ENCODE assay signal across 8 mouse cellular contexts in genomic region chr9:110725721-110726135, GRCm38 (mm10). TPM values are rescaled to one million over a fixed set of nuclear protein-coding genes. Genes with fewer than 3 reads are reported as not detected.
DNase-seq lines count a peak whose midpoint lies in the region; ATAC-seq lines count a peak whose summit lies in the region.

No protein-coding gene starts in this region.

- no peak overlapping the region for H3K27ac ChIP-seq in forebrain, embryonic 13.5 days
- no peak overlapping the region for H3K27ac ChIP-seq in forebrain, embryonic 11.5 days (ENCODE audit: low read depth, low read length)

- WGBS in forebrain, embryonic 13.5 days = 6% methylated on average over 9 of the region's 9 CpGs
- WGBS in forebrain, embryonic 11.5 days = 14% methylated on average over 9 of the region's 9 CpGs

- peaks cover 5% of the 10 kb centered on the region; the same call in 1 of the 2 replicates for H3K36me3 ChIP-seq in forebrain, embryonic 13.5 days (ENCODE audit: poor library complexity, severe bottlenecking)
- no peaks in the 10 kb centered on the region for H3K36me3 ChIP-seq in forebrain, embryonic 11.5 days (ENCODE audit: control insufficient read depth, insufficient read depth, low read length)

- no peaks in the 10 kb centered on the region for H3K9me3 ChIP-seq in forebrain, embryonic 13.5 days (replicated peaks)
- no peaks in the 10 kb centered on the region for H3K9me3 ChIP-seq in forebrain, embryonic 11.5 days (ENCODE audit: control insufficient read depth, low read length)

- peaks cover 20% of the 10 kb centered on the region for H3K4me1 ChIP-seq in forebrain, embryonic 13.5 days
- H3K4me1 ChIP-seq in forebrain, embryonic 11.5 days (replicated peaks; ENCODE audit: control insufficient read depth, insufficient read depth, low read length) = peaks cover 10% of the 10 kb centered on the region; the same call in 1 of the 2 replicates

- H3K27me3 ChIP-seq in forebrain, embryonic 13.5 days = peaks cover 49% of the 10 kb centered on the region
- peaks cover 29% of the 10 kb centered on the region for H3K27me3 ChIP-seq in forebrain, embryonic 11.5 days (ENCODE audit: control insufficient read depth, insufficient read depth, low read length)

- no peak overlapping the region for H3K4me3 ChIP-seq in forebrain, embryonic 13.5 days
- H3K4me3 ChIP-seq in forebrain, embryonic 11.5 days (ENCODE audit: low read depth, low read length) = no peak overlapping the region

- no peak for DNase-seq in forebrain, embryonic 11.5 days (ENCODE audit: low spot score)
- peak; percentile 27 to 47 for DNase-seq in right cerebral cortex, adult 2 months (ENCODE audit: low spot score in 2 of 2)
- DNase-seq in right cerebral cortex, postnatal 36 days (ENCODE audit: low spot score in 2 of 2) = no peak
- DNase-seq in heart, postnatal 4 days = peak; percentile 73
- DNase-seq in layer of hippocampus, adult 9-11 months = peak; percentile 45
- peak; percentile 59 for DNase-seq in testis, postnatal 14 days (ENCODE audit: low spot score)
- DNase-seq in urinary bladder, adult 18-20 months (ENCODE audit: low spot score in 2 of 2) = no peak

- H3K4me2 ChIP-seq in forebrain, embryonic 13.5 days = no peak overlapping the region
- H3K4me2 ChIP-seq in forebrain, embryonic 11.5 days (ENCODE audit: low read depth, low read length, severe bottlenecking) = no peak overlapping the region

- H3K9ac ChIP-seq in forebrain, embryonic 13.5 days = no peak overlapping the region
- no peak overlapping the region for H3K9ac ChIP-seq in forebrain, embryonic 11.5 days (ENCODE audit: low read length)

- peak; percentile 39; the same call in 1 of the 2 replicates for ATAC-seq in forebrain, embryonic 13.5 days
- ATAC-seq in forebrain, embryonic 11.5 days (replicated peaks; ENCODE audit: low FRiP score) = no peak; the same call in 1 of the 2 replicates

RNA-seq across cellular contexts. Expression of gene Myl3, which starts 15.9 kb away (rescaled TPM):
- polyA plus RNA-seq in forebrain, embryonic 13.5 days (2015; fragmentation: Nextera tagmentation; extraction: Ambion mirVana) = 0.40 and 1.8 TPM in 2 replicates
- 0.92 TPM in 1 of 2 replicates, not detected in the other for polyA plus RNA-seq in forebrain, embryonic 11.5 days (2014; fragmentation: Nextera tagmentation; extraction: Ambion mirVana)
- total RNA-seq in heart, postnatal 4 days (2021) = 1,000 to 10,000 TPM; 8,328 to 9,816 TPM

RNA-seq across cellular contexts. Expression of gene Pth1r, which starts 21.2 kb away (rescaled TPM):
- 5.5 and 5.9 TPM in 2 replicates for polyA plus RNA-seq in forebrain, embryonic 13.5 days (2015; fragmentation: Nextera tagmentation; extraction: Ambion mirVana)
- 19.5 and 21.3 TPM in 2 replicates for polyA plus RNA-seq in forebrain, embryonic 11.5 days (2014; fragmentation: Nextera tagmentation; extraction: Ambion mirVana)
- total RNA-seq in heart, postnatal 4 days (2021) = 10 to 100 TPM; 16.4 to 19.3 TPM

Comparison
In these comparisons a context has a peak if more than half of its experiments do, and no peak if none do; other contexts are left out.
1. DNase-seq: peak in right cerebral cortex, adult 2 months (2 of 2), heart, postnatal 4 days (single experiment), layer of hippocampus, adult 9-11 months (single experiment) and testis, postnatal 14 days (single experiment); none in forebrain, embryonic 11.5 days (single experiment), right cerebral cortex, postnatal 36 days (0 of 2) and urinary bladder, adult 18-20 months (0 of 2).